ENCODE assay signal across 25 mouse cellular contexts in the genomic region with DNA sequence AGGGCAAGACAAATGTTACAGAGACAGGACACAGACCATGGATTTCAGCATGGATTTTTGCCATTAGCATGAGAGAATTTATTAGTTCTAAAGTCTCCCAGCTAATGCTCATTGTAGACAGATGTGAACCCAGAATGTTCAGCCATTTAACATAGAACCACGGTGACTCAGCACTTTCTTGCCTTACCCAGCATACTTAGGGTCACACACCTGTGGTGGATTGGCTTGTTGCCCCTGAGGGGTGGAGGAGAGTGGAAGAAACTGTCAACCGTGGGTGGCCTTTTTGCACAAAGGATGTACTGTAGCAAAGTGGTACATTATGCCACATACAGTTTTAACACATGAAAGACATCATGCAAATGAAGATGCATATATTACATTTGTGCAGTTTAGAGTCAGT. TPM values are rescaled to one million over a fixed set of nuclear protein-coding genes. Genes with fewer than 3 reads are reported as not detected.
A peak's percentile ranks its signal among the peaks of the same experiment; 100 is the strongest.
DNase-seq lines count a peak whose midpoint lies in the region; ATAC-seq and TF ChIP-seq lines count a peak whose summit lies in the region.
"Had no signal": no experiment of that assay in that cellular context is flagged by ENCODE, and none has a peak within 500 bp of the region (broad histone marks: within the 10 kb centered on the region; RNA-seq: fewer than 3 reads in every experiment).

No protein-coding gene starts in this region.

- no peaks in the 10 kb centered on the region for H3K27me3 ChIP-seq in heart, embryonic 14.5 days (ENCODE audit: control insufficient read depth, insufficient read depth, low read length)
- no peaks in the 10 kb centered on the region for H3K27me3 ChIP-seq in ES-Bruce4 (ENCODE audit: control insufficient read depth, insufficient read depth, low read length, poor library complexity, severe bottlenecking)
- peaks cover 3% of the 10 kb centered on the region; the same call in 1 of the 2 replicates for H3K27me3 ChIP-seq in thymus, adult 2 months (ENCODE audit: control insufficient read depth, insufficient read depth, low read length)
- H3K27me3 ChIP-seq: embryonic facial prominence, embryonic 12.5 days; forebrain, embryonic 12.5 days; Patski had no signal

- TF ChIP-seq EP300 in ES-Bruce4 (IDR thresholded peaks at IDR 0.05; ENCODE audit: insufficient read depth, low read depth, low read length): peak; percentile 79; the same call in 1 of the 2 replicates

- no peak overlapping the region for H3K4me2 ChIP-seq in heart, embryonic 14.5 days (ENCODE audit: low read length)
- H3K4me2 ChIP-seq: embryonic facial prominence, embryonic 12.5 days; forebrain, embryonic 12.5 days; hindbrain, embryonic 13.5 days; liver, embryonic 11.5 days; midbrain, embryonic 12.5 days had no signal

- H3K9me3 ChIP-seq in heart, embryonic 14.5 days (ENCODE audit: control insufficient read depth, low read length): no peaks in the 10 kb centered on the region
- no peaks in the 10 kb centered on the region for H3K9me3 ChIP-seq in ES-Bruce4 (replicated peaks; ENCODE audit: control insufficient read depth, insufficient read depth, low read length, poor library complexity, severe bottlenecking)
- H3K9me3 ChIP-seq: embryonic facial prominence, embryonic 12.5 days; forebrain, embryonic 12.5 days; hindbrain, embryonic 13.5 days; midbrain, embryonic 12.5 days had no signal

- ATAC-seq in heart, embryonic 14.5 days (ENCODE audit: insufficient number of reproducible peaks, insufficient read depth, low FRiP score, low read depth): no peak
- ATAC-seq: inflammation-experienced regulatory T-cells, adult 6 months; Patski had no signal

- peak overlapping the region; percentile 18 to 30; a peak in 3 of 4 replicates for H3K27ac ChIP-seq in heart, embryonic 14.5 days (replicated peaks in 1 of 2; ENCODE audit: control insufficient read depth in 1 of 2, insufficient read depth in 1 of 2, low read depth in 2 of 2, low read length in 2 of 2)
- H3K27ac ChIP-seq in ES-Bruce4 (ENCODE audit: insufficient read depth, low read length): peak overlapping the region; percentile 55
- peak overlapping the region; percentile 97 for H3K27ac ChIP-seq in embryonic fibroblast, embryonic 13.5 days (ENCODE audit: insufficient read depth, low read length)
- H3K27ac ChIP-seq in thymus, adult 2 months (ENCODE audit: control insufficient read depth, insufficient read depth, low read length): no peak overlapping the region
- H3K27ac ChIP-seq: embryonic facial prominence, embryonic 12.5 days; forebrain, embryonic 12.5 days; hindbrain, embryonic 13.5 days; midbrain, embryonic 12.5 days; stomach, postnatal 0 days had no signal

- H3K4me1 ChIP-seq in heart, embryonic 14.5 days (ENCODE audit: control insufficient read depth in 2 of 2, insufficient read depth in 2 of 2, low read length in 2 of 2): peaks cover 17 to 47% of the 10 kb centered on the region in 2 experiments
- H3K4me1 ChIP-seq in ES-Bruce4 (ENCODE audit: control insufficient read depth, insufficient read depth, low read length): peaks cover 2% of the 10 kb centered on the region
- peaks cover 32% of the 10 kb centered on the region for H3K4me1 ChIP-seq in embryonic fibroblast, embryonic 13.5 days (ENCODE audit: control insufficient read depth, insufficient read depth, low read length)
- peaks cover 9% of the 10 kb centered on the region for H3K4me1 ChIP-seq in thymus, adult 2 months (replicated peaks; ENCODE audit: control insufficient read depth, insufficient read depth, low read length)

- H3K4me3 ChIP-seq in heart, embryonic 14.5 days (ENCODE audit: control insufficient read depth in 1 of 2, insufficient read depth in 1 of 2, low read depth in 1 of 2, low read length in 2 of 2): no peak overlapping the region
- H3K4me3 ChIP-seq in ES-Bruce4 (ENCODE audit: low read depth, low read length): no peak overlapping the region
- no peak overlapping the region for H3K4me3 ChIP-seq in embryonic fibroblast, embryonic 13.5 days (ENCODE audit: insufficient read depth, low read length)
- H3K4me3 ChIP-seq in thymus, adult 2 months (ENCODE audit: control insufficient read depth, insufficient read depth, low read length): no peak overlapping the region
- H3K4me3 ChIP-seq: embryonic facial prominence, embryonic 12.5 days; erythroblast, embryonic 14.5 days; forebrain, embryonic 12.5 days; hindbrain, embryonic 13.5 days; midbrain, embryonic 12.5 days had no signal

- no peak overlapping the region for H3K9ac ChIP-seq in heart, embryonic 14.5 days (ENCODE audit: low read length)
- no peak overlapping the region for H3K9ac ChIP-seq in ES-Bruce4 (ENCODE audit: low read depth, poor library complexity, severe bottlenecking)
- H3K9ac ChIP-seq: embryonic facial prominence, embryonic 12.5 days; forebrain, embryonic 12.5 days; hindbrain, embryonic 13.5 days; midbrain, embryonic 12.5 days had no signal

- 77% methylated on average over 2 of the region's 2 CpGs for WGBS in heart, embryonic 14.5 days
- WGBS in thymus, adult 2 months: 25% methylated on average over 2 of the region's 2 CpGs

- no peak for TF ChIP-seq CTCF in ES-Bruce4 (IDR thresholded peaks at IDR 0.05; ENCODE audit: low read depth, low read length)
- TF ChIP-seq CTCF in embryonic fibroblast, embryonic 13.5 days (IDR thresholded peaks at IDR 0.05; ENCODE audit: borderline replicate concordance, insufficient read depth, low read length): no peak
- TF ChIP-seq CTCF in thymus, adult 2 months (IDR thresholded peaks at IDR 0.05; ENCODE audit: borderline replicate concordance, control insufficient read depth, extremely low read depth, insufficient read depth, low read length, poor library complexity): no peak

- TF ChIP-seq POLR2A in ES-Bruce4 (IDR thresholded peaks at IDR 0.05; ENCODE audit: insufficient read depth, low read length): no peak
- TF ChIP-seq POLR2A in embryonic fibroblast, embryonic 13.5 days (IDR thresholded peaks at IDR 0.05; ENCODE audit: low read depth, low read length): no peak
- no peak for TF ChIP-seq POLR2A in thymus, adult 2 months (IDR thresholded peaks at IDR 0.05; ENCODE audit: control insufficient read depth, extremely low read depth, insufficient read depth, low read length, poor library complexity)

- no peaks in the 10 kb centered on the region for H3K36me3 ChIP-seq in heart, embryonic 14.5 days (ENCODE audit: control insufficient read depth, insufficient read depth, low read length)
- H3K36me3 ChIP-seq in ES-Bruce4 (ENCODE audit: control insufficient read depth, insufficient read depth, low read length, poor library complexity, severe bottlenecking): no peaks in the 10 kb centered on the region
- no peaks in the 10 kb centered on the region for H3K36me3 ChIP-seq in thymus, adult 2 months (ENCODE audit: control insufficient read depth, insufficient read depth, low read length)
- H3K36me3 ChIP-seq: forebrain, embryonic 12.5 days; hindbrain, embryonic 13.5 days; midbrain, embryonic 12.5 days had no signal

- DNase-seq in heart, adult 9 months (ENCODE audit: low spot score in 2 of 2): no peak
- peak; percentile 64 for DNase-seq in 3T3-L1 (ENCODE audit: low read depth, low spot score)
- no peak for DNase-seq in lung, postnatal 14 days
- no peak for DNase-seq in thymus, adult 2 months
- DNase-seq: adrenal gland, adult 2 months; cerebellum, adult 2 months; cerebellum, postnatal 25 days; gastrocnemius, postnatal 36 days; heart, postnatal 36 days; kidney, adult 18-20 months; kidney, postnatal 10 days; lung, adult 18-20 months; thymus, postnatal 14 days had no signal

RNA-seq across cellular contexts. Expression of a gene that starts 5.0 kb away (rescaled TPM):
- polyA plus RNA-seq in heart, embryonic 14.5 days (2014; fragmentation: Nextera tagmentation; extraction: Ambion mirVana): 27.2 and 27.8 TPM in 2 replicates
- 55.2 and 62.4 TPM in 2 replicates for polyA plus RNA-seq in ES-Bruce4 (2011; ENCODE audit: insufficient read depth, insufficient read length, low read depth, missing spikeins)
- 61.8 and 66.1 TPM in 2 replicates for polyA plus RNA-seq in embryonic fibroblast, embryonic 13.5 days (2011; ENCODE audit: insufficient read length, low read depth, missing spikeins)
- 7.3 and 8.1 TPM in 2 replicates for polyA plus RNA-seq in thymus, adult 2 months (2012; rRNA removed)
